Mouse (Mus musculus): ENCODE results near the gene 4930469K13Rik.

The 4930469K13Rik gene

DNA sequence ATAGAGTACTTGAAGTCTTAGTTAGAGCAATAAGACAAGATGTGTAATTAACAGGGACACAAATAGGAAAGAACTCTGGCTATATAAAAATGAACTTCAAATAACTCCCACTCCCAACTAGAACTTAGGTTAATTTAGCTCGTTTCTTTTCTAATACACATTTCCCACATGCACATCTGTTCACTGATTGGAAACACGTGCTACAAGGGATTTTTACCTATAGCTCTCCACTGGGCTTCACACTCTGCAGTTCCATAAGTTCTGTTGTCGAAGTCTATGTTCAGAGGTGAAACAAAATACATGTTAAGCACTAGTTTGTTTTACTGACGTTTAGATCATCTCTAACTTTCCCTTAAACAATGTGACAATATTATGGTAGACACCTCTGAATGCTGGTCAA lies 118.2 kb downstream of the 4930469K13Rik start:
- no peak for DNase-seq (ENCODE audit: low spot score)

DNA sequence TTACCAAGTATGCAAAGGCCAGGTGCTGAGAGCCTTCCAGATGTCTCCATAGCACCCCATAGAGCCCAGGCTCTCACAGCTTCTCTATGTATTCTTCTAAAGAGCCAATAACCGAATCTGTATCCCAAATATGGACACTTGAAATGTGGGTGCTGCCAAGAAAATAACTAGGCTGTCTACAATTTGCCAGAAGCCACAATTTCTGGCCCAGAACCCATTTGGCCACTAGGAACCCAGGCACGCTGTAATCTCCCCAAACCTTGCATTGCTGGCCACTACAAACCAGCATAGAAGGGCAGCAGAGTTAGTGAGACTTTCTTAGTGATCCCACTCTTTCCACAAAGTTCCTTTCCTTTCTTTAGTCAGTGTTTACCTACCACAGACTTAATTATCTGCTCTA lies 123.2 kb downstream of the 4930469K13Rik start:
- DNase-seq (ENCODE audit: low spot score): no peak

DNA sequence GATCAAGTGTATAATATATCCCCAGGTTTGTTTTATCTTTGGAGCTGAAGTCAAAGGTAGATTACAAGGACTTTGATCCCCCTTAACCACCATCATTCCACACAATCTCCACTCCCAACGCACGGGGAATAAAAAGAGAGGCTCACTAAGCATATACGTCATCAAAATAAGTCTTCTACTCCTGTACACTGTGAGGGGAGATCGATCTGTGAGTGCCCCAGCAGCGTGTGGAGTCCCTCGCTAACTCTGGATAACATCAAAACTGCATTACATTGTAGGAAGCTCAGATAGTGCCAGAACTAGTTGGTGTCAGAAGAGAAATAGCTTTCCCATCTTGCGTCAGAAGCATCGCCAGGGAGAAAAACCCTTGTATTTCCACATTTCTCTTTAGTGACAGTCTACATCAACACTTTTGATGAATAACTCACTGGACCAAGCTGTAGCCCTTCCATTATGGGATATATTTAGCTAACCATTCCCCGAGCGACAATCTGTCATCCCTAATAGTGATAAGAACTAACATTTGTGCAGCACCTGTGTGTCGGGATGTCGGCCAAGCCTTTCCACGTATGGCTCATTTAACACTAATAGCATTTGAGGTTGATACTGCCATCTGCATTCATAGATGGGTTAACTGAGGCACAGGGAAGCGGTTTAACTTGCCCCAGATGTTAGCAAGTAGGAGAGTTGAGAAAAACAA lies 123.9 kb downstream of the 4930469K13Rik start:
- no peak for DNase-seq (ENCODE audit: low spot score)

DNA sequence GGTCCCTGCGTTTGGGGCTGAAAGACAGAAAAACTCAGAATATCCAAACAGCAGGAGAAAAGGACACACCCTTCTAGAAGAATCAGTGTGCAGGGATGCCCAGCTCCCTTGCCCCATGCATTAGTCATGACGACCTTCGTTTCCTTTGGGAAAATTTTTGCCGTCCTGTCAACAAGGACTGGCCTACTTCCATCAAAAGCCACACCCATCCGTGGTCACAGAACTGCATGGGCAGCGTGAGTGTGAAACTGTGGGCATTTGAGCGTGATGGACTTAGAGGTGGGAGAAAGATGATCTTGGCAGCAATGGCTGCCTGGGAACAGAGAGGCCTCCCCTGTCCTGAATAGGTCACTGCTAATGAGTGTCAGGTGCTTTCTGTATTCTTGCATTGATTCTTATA lies 126.2 kb downstream of the 4930469K13Rik start:
- no peak for DNase-seq (ENCODE audit: low spot score)

DNA sequence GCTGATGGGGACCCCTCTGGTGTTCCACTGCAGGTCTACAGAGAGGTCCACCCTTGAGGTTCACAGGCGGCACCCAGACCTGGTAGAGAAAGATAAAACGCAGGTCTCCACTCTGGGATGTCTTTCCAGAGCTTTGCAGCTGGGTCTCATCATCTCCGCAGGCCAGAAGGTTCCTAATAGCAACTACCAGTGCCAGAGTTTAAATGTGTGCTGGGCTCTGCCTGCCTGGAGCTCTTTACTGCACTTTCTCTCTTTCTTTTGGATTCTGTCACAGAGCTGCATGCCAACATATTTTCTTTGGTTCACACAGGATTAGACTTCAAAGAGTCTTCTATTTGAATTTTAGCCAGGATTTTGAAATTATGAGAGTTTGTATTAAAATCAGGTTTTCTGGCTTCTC lies 129.2 kb downstream of the 4930469K13Rik start:
- no peak for DNase-seq (ENCODE audit: low spot score)

DNA sequence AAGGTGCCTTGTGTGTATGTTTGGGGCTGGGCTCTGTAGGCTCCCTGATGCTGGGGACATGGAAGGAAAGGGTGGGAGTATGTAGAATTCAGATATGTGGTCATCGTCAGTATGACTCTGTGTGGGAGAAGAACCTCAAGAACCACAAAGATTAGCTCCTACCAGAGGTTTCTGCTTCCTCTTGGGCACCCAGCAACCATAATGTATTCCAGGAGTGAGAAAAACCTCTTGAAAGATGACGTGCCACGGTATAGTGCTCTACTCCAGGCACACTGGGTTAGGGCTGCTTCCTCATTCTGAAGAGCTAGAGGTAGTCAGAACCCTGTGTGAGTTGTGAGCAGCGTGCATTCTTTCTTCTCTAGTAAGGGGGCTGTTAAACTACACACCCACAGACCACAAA lies 130.6 kb downstream of the 4930469K13Rik start:
- no peak for DNase-seq (ENCODE audit: low spot score)

DNA sequence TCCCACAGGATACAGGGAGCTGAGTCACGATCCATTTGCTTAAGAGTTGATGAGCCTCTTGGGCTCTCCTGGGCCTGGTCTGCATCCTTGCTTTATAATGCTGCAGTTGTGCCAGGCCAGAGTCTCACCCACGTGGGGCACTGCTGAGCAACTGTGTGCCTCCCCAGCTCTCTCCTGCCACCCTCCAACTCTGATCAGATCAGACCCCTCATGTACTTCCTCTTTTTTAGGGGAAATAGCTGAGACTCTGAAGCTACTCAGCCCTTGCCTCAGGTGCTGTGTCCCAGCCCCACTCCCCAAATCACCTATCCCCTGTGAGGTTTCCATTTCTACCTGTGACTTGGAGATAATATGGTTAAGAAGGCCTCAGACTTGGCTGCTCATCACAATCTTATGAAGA lies 133.0 kb downstream of the 4930469K13Rik start:
- DNase-seq (ENCODE audit: low spot score): no peak

DNA sequence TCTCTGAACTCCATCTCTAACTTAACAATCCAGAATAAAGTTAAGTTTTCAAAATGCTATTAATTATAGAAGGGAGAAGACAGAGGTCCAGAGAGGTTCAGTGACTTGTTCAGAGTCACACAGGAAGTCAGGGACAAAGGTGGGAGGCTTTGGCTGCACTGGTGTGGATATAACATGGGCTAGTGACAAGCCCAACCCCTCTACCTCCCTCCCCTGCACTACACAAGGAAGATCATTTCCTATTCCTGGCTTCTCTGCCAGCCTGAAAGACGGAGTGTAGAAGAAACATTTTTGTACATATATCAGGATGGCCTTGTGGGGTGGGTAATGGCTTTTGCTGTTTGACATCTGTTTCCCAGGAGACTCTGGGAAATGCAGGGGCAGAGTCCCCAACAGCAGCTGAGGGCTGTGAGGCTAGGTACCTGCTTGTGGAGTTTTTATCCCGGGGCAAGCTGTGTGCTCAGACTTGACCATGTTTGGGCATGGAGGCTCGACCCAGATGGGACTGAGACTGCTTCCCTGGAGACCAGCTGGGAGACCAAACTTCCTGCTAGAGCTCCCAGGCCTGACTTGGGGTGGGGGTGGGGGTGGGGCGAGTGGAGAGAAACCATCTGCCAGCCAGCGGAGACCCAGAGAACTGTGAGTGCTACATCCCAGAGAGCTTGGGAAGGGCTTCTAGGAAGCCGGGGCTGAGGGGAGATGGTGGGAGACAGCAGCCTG lies 135.5 kb downstream of the 4930469K13Rik start, which contains the start of gene Kcnmb1:
TSS of gene Kcnmb1 (plus strand) at position 326 of the 720 bp plus-strand sequence.
- DNase-seq (ENCODE audit: low spot score): no peak

DNA sequence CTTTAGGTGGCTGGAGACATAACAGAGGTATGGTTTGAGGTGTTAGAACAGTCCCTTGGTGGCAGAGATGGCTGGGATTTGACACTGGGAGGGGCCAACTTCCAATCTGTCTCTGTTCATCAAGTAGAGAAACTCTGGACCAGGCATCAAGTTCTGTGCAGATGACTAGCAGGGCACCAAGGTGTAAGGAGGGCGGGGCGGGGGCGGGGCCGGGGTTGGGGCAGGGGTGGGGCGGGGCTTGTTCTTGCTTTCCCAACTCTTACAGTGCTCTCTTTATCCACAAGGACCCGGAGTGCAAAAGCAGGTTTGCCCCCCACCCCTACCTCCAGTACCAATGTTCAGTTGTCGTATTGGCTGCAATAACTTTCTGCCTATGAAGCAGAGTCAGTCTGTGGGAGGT lies 136.2 kb downstream of the 4930469K13Rik start:
- no peak for DNase-seq (ENCODE audit: low spot score)

DNA sequence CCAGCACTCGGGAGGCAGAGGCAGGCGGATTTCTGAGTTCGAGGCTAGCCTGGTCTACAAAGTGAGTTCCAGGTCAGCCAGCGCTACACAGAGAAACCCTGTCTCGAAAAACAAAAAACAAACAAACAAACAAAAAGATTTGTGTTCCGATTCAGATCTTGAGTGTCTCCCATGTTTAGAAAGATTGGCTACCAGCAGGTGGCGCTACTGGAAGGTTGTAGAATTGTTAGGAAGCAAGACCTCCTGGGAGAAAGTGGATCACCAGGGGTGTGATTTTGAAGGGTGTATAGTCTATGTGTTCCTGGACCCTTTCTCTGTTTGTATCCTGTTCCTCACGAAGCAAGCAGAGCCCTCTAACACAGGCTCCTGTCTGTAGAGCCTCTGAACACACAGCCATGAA lies 139.6 kb downstream of the 4930469K13Rik start:
- DNase-seq (ENCODE audit: low spot score): no peak

DNA sequence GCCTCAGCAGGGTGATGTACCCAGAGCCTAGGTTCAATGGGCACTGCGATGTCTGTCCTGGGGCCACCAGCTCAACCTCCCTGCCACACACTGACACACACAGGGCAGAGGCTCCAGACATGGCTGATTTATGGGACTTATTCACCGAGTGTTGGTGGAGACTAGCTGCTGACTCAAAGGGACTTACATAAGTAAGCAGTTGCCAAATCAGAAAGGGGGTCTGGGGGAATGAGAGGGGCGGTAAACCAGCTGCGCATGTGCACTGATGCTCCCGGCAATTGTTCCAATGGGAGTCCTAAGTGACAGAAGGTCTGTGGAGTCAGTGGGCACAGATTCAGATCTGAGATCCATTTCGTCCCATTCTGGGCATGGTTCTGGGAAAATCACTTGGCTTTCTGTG lies 140.8 kb downstream of the 4930469K13Rik start:
- DNase-seq (ENCODE audit: low spot score): no peak

DNA sequence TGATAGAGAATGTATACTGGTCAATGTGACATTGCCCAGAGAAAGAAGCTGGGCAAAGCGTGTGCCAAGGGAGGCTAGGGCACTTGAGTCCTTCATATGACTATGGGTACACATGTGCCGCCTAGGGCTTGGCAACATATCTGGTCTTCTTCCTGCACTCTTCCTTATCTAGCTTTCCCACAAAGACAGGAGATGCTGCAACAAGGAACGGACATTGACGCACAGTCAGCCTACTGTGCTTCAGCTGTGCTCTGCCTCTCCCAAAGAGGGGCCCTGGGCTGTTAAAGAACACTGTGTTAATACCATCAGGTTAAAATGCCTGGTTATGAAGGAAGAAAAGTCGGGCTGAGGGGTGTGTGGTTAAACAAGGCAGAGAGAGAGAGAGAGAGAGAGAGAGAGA lies 141.7 kb downstream of the 4930469K13Rik start:
- DNase-seq (ENCODE audit: low spot score): no peak

DNA sequence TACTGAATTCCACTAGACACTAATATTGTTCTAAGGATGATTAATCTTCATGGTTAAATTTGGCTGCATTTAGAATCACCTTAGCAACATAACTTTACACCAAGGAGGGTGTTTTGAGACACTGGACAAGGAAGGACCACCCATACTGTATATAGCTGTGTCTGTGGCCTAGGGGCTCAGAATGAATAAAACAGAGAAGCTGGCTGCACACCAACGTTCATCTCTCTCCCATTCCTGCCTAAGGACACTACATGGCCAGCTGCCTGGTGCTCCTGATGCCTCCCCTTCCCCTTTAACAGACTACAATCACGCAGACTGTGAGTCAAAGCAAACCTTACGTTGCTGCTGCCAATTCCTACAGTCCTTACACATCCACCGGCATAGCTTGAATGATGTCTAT lies 142.4 kb downstream of the 4930469K13Rik start:
- no peak for DNase-seq (ENCODE audit: low spot score)

DNA sequence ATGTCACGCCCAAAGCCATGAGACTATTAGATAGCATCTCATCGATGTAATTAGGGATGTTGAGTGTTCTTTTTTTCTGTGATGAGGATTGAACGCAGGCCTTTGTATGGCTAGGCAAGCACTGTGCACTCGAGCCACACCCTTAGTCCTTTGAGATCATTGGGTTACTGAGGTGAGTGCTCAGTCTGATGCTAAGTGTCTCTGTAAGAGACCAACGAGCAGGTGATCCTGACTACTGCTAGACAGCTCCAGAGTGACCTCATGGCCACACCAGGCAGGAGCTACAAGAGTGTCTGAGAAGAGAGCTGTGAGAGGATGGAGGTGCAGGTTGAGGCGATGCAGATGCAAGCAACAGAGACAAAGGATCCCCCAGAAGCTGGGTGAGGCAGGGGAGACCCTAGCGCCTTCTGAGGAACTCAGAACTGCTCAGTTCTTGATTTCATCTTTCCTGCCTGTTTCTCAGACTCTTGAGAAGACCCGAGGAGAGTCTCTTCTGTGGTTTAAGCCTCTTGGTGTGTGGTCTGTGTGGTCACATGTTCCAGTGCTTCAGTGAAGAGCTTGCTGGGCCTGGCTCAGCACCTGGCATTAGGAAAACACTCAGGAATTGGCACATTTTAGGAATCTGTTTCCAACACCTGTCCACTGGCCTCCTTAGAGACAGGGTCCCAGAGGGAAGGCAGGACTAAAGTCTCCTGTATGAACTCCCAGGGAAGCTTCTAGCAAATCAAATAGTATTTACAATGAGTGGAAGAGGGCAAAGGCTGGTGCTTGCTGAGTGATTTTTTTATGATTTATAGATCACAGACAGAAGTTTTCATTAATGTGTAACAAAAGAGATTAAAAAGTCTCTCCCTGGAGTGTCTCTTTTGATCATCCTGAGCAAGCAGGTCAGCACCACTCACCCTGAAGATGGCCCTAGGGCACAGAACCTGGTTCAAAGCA lies 146.4 kb downstream of the 4930469K13Rik start:
- DNase-seq (ENCODE audit: low spot score): no peak

DNA sequence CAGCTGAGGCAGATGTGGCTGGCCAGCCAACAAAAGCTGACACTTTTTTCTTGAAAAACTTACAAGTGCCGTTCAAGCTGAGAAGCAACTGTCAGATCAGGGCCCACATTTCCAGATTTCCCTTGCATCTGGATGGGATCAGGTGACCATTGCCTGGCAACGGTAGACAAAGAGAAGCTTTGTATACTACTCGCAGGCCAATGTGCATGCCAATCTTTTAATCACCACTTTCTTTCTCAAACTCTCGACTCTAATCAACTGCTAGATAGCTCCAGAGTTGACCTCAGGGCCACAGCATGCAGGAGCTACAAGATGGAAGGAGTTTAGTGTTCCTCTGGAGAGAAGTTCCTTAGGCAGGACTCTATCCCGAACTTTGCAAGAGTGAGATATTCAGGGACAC lies 147.2 kb downstream of the 4930469K13Rik start:
- no peak for DNase-seq (ENCODE audit: low spot score)

DNA sequence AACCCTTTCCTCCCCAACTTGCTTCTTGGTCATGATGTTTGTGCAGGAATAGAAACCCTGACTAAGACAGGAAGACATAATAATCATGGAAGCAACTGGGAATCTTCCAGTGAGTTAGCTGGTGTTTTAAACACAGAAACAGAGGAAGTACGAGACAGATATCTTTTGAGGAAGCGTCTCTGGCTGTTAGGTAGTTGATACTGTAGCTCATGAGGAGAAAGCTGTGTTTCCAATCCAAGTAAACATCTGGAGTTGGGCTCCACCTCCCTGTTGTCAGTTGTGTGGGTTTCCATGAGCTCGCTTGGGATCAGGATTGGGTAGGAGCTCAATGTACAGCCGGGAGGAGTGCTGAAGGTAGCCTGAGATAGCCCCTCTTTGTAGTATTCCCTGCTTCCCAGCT lies 151.9 kb downstream of the 4930469K13Rik start:
- DNase-seq (ENCODE audit: low spot score): no peak

DNA sequence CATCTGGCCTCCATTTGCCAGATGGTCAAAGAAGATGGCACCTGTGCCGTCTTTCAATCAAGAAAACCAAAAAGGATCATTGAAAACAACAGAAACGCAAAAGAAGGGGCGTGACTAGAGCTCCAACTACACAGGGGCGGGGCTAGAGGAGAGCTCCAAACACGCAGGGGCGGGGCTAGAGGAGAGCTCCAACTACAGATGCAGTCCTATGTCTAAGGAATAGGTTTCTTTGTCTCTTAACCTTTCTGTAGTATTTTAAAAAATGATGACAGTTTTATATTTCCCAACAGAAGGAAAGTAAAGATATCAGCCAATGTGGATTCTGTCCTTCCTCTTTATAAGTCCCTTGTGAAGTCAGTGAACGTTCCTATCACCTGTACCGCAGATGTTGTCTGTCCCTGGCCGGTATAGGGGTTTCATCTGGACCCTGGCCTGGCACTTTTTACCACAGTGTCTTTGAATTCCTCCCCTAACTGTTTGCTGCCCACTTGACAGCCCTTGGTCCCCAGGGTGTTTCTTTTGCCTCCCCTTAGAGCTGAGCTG lies 153.5 kb downstream of the 4930469K13Rik start:
- DNase-seq (ENCODE audit: low spot score): no peak

DNA sequence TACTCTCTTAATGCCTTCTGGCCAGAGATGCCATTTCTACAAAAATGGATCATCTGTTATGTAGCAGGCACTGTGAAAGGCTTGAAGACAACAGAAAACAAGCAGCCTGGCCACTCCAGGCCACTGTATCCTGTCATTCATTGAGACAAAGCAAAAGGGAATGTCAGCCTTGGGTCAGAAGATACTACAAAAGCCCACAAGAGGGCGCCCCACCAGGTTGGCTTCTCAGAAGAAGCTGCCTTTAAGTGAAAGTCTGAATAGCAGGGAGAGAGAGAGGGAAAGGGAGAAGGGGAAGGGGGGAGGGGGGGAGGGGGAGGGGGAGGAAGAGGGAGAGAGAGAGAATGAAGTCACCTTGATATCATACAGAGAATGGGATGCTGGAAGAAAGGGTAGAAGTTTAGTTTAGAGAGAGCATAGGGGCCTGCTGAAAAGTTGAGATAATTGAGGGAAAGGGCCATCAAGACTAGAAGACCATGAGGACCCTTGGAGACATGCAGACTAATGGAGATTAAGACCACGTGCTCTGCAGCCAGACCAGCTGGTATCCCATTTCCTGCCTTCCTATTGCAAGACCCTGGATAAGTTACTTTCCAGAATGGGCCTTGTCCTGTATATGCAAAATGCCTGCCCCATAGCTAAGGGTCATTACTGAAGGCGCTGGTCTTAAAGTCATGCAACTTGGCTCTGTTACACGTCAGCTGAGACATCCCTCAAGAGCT lies 154.1 kb downstream of the 4930469K13Rik start:
- DNase-seq (ENCODE audit: low spot score): no peak

DNA sequence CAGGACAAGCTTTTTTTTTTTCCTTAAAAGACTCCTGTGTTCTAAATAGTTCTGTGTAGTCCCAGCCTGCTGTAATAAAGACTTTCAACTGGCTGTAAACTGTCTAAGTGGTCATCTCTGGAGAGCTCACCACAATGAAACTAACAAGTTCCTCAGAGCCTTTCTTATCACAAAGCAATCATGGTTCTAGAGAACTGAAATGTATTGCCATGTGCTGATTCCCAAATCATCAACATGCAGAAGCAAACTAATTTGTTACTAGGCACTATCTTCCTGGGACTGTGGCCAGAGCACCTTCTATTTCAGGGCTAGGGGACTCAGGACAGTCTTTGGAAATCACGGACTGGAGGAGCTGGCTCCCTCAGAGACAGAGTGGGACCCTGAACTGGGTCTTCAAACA lies 154.8 kb downstream of the 4930469K13Rik start:
- DNase-seq (ENCODE audit: low spot score): no peak

DNA sequence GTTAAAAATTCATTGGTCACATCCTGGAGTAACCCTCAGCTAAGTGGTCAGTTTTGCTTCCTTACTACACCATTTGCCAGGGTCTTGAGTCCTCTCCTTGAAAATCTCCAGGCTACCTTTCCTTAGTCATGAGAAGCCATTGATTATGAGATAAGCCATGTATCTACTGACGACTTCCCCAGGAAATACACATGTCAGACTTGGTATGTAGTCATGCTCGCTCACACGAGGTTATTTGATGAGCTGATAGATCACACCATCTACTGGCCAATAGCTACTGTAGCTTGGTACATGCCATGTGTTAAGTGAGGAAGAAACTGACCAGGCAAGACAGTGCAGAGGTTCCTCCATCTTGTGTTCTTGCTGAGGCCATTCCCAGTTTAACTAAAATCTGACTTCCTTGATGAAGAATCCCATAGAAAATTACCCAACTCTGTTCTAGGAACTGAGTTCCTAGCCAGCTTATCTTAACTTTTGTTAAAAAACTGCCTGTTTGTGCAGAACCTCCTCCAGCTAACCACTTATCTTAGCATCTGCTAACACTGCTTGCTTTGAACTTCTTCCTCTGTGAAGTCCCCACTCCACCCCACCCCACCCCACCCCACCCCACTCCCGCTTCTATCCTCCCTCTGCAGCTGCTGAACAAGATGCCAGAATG lies 158.8 kb downstream of the 4930469K13Rik start:
- no peak for DNase-seq (ENCODE audit: low spot score)

All from MN1 (cell line).